Mouse (Mus musculus): ENCODE measurements at regions not wholly inside any gene's neighbourhood (a gene's known extent, or its start where the extent isn't known, plus 50 kb on each side); places are given as distances from the start of the nearest gene placed in this dataset.

DNA sequence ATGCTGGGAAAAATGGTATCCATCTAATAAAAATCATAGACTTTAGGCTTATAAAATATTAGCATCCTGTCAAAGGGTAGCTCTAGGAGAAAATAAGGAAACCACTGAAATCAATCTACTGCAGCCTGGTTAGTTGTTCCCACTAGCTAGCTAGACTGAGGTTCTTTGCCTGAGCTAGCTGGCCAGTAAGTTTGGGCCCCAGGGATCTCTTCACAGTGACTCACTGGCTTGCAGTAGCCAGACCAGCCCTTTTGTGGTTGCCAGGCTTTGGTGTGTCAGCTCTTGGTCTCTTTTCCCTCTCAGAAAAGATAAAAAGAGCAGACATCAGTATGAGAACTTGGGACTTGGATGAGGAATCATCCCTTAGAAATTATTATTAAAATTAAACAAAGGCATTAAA is 325.3 kb upstream of the Rasgrp1 start:
- ATAC-seq (replicated peaks; ENCODE audit: low FRiP score, low TSS enrichment, poor library complexity, severe bottlenecking): no peak

DNA sequence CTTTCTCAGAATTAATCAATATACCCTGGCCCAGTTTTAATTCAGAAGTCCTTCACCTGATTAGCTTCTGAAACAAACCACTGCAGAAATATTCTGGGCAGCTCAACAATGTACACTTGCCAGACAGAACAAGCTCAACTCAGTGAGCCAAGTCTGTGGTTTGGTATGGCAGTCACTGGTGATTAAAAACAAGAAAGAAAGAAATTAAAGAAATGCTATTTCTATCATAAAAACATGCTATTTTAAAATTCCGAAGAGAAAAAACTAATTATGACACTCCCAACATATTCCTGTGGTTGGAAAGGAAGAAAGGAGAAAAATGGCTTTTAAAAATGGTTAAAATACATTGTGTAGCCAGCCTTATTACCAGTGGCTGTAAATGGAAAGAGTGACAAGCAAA is 332.1 kb upstream of the Rasgrp1 start:
- no peak for ATAC-seq (replicated peaks; ENCODE audit: low FRiP score, low TSS enrichment, poor library complexity, severe bottlenecking)

DNA sequence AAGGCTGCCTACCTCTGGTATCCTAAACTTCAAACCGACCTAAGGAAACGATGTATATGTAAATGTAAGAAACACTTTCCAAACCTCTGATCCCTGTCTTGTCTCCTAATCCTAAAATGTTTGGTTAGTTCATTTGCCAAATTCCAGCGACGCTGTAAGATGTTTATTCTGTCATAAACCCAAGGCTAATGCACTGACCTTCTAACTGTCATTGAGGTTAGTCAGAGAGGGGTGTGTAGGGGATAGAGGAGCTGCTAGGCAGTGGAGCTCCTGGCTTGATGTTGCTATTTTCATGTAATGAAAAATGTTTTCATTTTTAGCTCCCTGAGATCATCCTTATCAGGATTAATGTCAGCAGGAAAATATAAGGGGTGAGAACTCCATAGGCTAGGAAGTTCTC is 335.8 kb upstream of the Rasgrp1 start:
- ATAC-seq (replicated peaks; ENCODE audit: low FRiP score, low TSS enrichment, poor library complexity, severe bottlenecking): no peak

DNA sequence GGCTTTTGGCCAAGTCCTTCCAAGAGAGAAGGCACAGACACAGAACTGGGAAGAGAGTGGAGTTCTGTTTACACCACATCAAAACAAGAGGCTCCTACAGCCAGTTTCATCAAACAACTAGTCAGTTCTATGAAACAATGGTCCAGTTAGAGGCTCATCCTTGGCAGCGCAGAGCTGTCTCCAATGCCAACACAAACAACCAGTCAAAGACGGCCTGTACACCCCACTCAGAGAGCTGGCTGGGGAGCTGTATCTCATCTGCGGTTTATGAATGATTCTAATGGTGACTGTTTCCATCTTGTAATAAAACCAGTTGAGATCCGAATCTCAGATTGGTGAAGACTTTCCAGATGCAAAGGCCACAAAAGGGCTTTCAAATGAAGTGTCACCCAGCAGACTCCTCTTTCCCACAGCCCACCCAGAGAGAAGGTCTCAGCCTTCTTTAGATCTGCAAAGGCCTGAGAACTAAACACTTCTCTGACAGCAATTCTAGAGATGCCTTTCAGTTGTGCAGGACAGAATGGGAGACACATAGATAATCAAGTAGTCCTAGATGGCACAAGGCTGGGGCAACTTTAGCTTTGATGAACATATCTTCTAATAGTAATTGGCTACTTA is 343.1 kb upstream of the Rasgrp1 start:
- ATAC-seq (replicated peaks; ENCODE audit: low FRiP score, low TSS enrichment, poor library complexity, severe bottlenecking): no peak

DNA sequence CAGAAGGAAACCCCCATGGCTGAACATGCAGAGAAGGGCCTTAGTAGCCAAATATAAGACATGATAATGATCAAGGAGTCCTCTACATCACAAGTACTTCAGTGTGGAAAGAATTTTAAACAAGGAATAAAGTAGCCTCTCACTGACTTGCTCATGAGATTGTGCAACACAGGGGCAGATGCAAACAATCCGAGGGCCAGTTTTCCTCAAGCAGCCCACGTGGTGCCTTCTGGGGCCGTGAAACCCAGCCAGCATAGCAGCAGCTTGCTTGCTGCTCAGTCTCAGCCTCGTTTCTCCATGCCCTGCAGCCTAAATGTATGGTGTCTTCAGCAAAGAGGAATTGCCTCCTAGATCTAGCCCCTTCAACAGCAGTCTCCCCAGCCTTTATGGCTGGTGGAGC is 350.7 kb upstream of the Rasgrp1 start:
- no peak for ATAC-seq (replicated peaks; ENCODE audit: low FRiP score, low TSS enrichment, poor library complexity, severe bottlenecking)

DNA sequence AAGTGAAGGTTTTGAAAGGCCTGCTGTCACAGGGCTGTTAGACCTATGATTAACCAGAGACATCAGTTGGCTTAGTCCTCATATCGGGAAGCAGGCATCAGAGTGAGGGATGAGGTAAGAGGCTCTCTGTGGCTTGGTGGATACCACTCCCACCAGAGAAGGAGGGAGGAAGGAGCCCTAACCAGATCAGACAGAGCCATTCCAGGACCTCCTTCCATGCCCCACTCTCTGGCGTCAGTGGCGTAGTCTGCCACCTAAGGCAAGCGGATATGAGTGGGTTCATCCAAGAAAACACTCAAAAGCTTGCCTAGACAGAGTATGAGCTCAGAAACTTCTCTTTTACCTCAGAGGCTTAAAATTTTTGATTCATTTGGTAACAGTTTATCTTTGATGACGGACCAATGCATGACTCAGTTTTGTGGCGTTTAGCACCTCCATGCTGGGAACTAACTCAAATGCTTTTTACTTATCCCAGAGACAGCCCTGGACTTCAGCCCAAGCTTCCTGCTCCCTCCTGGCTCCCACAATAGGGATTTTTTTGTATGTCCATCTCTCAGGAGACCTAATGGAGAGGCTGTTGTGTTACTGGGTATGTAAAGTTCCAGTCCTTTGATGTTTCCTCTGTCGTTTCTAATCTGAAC is 367.5 kb upstream of the Rasgrp1 start:
- ATAC-seq (replicated peaks; ENCODE audit: low FRiP score, low TSS enrichment, poor library complexity, severe bottlenecking): no peak

DNA sequence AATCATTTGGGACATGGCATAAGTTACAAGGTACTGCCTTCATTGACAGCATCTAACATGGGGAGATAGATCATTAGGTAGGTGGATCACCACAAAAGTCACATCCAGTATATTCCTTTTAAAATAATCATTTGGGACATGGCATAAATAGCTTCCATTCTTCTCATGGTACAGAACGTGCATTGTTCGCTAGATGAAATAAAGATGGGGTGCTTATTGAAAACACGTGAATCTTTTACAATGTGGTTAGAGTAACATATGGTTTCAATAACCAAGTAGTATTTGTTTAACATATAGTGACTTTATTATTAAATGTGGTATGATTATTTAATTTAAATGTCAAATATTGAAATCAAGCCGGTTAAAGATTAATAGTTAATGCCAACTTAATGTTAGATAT is 381.3 kb upstream of the Rasgrp1 start:
- ATAC-seq (replicated peaks; ENCODE audit: low FRiP score, low TSS enrichment, poor library complexity, severe bottlenecking): no peak

DNA sequence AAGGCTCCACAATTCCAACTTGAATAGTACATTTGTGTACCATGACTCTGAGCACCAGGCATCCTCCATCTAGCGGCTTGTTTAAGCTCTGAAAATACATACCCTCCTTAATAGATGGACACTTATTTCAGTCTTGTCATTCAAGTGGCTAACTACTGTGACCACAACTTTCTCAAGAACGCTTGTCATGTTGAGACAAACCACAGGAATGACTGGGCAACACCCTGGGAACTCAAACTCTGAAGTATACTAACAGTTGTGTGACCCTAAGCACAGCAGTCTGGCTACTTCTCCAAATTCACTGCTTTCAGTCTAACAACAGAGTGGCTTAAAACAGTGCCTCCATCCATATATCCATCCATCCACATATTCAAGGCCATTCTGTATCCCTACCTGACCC is 380.4 kb upstream of the Thbs1 start:
- no peak for ATAC-seq (replicated peaks; ENCODE audit: low FRiP score, low TSS enrichment, poor library complexity, severe bottlenecking)

DNA sequence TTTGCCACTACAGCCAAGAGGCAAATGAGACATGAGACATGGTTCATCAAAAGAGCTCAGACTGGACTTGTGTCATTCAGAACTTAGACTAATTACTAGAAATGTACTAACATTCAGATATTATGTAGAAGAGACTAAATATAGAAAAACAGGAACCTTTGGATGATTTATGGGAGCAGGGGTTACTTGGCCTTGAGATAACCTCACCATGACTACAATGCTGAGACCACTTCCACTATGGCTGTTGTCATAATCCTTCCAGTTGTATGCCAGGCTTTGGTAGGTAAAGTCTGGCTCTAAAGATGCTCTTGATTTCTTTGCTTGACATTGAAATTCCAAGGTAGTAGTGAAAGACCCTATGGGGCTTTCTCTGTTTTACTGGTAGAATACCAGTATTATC is 369.3 kb upstream of the Thbs1 start:
- no peak for ATAC-seq (replicated peaks; ENCODE audit: low FRiP score, low TSS enrichment, poor library complexity, severe bottlenecking)

DNA sequence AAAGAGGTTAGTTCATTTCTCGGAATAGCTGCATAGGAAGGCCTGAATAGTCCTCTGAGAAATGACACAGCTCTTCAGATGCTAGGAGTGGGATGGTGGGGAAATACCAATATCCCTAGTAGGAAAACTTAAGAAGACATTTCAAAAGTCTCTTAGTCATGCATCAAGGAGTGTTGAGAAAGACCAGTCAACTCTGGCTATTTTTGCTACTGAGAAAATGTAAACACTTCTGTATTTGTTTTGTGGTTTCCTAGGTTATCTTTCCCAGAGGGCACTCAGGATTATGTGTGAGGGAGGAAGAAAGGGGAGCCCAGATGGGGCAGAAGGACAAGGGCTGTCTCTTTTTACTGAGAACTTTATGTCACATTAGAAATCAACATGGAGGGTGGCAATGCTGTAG is 367.8 kb upstream of the Thbs1 start:
- no peak for ATAC-seq (replicated peaks; ENCODE audit: low FRiP score, low TSS enrichment, poor library complexity, severe bottlenecking)

DNA sequence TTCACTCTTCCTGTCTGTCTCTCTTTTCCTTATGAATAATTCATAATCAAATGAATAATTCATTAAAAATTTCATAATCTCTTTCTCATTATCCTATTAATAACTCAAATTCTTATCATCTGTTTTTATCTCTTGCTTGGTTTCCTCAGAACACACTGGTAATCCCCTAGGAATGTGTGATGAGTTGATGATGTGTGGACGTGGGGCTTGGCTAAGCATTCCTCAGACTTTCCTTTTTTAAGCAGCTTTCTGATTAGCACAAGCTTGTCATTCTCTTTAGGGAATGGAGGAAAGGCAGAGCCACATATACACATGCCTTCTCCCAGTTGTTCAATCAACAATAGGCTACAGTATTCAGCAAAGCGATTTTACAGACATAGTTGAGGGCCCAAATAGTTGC is 365.9 kb upstream of the Thbs1 start:
- no peak for ATAC-seq (replicated peaks; ENCODE audit: low FRiP score, low TSS enrichment, poor library complexity, severe bottlenecking)

DNA sequence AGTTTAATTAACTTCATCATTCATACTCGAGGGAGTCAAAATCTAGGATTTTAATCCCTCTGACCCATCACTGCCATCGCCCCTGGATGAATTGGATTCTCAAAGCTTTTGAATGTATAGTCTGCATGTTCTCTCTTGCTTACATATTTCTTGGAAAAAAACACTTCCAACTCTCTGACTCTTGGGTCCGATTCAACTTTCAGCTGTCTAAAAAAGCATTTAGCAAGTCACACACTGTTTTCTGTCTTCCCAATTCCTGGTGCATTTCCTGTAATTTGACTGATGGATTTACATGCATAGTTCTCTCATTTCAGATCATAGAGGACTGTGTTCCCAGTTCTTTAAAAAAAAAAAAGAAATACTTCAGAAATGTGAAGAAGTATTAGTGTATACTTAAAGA is 364.5 kb upstream of the Thbs1 start:
- ATAC-seq (replicated peaks; ENCODE audit: low FRiP score, low TSS enrichment, poor library complexity, severe bottlenecking): no peak

DNA sequence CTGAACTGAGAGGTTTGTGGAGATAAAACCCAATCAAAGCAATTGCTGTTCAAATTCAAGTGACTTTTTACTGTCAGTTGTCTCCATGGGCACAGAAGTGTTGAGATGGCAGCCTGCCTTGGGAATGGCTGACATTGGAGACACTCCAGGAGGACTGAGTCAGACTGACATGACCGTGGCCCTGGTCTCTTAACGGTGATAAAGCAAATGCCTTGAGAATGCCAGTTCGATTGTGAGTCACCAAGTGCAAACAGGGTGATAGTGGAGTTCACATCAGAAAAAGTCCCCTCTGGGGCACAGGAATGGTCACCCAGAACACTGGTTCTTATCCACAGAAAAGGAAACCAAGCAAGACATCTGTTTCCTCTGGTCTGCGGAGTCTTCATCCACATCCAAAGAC is 362.8 kb upstream of the Thbs1 start:
- no peak for ATAC-seq (replicated peaks; ENCODE audit: low FRiP score, low TSS enrichment, poor library complexity, severe bottlenecking)

DNA sequence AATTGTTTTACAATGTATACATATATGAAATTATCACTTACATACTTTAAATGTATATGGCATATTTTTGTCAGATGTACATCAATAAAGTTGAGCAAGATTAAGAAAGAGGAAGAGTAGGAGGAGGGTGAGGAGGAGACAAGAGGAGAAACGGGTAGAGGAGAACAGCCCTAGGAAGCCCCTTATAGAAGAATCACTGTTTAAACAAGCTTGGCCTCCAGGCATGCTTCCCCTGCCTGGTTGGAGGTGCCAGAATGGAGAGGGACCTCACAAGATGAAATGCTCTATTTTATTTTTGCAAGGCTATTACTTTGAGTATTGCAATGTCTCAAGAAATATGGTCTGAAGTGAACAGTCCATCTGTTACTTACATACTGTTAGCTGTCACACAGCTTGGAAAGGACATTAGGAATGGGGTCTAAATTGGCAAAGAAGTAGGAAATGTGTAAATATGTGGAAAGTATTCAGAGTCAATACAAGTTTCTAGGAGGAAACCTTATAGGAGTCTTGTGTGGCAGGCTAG is 352.1 kb upstream of the Thbs1 start:
- no peak for ATAC-seq (replicated peaks; ENCODE audit: low FRiP score, low TSS enrichment, poor library complexity, severe bottlenecking)

DNA sequence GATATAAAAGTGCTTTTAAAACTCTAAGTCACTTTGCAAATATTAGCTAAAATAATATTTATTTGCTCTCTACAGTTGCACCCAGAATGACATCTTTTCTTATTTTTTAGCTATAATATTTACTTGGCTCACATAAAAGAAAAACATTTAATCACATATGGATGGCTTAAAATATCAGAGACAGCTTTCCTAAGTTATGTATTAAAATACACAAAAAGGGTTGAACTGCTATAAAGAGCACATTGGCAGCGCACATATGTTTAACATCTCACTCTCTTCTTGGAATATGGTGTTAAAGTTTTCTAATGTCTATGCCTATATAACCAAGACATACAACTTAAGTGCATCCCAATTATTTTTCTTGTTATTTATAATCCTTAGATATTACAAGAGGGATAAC is 348.0 kb upstream of the Thbs1 start:
- no peak for ATAC-seq (replicated peaks; ENCODE audit: low FRiP score, low TSS enrichment, poor library complexity, severe bottlenecking)

DNA sequence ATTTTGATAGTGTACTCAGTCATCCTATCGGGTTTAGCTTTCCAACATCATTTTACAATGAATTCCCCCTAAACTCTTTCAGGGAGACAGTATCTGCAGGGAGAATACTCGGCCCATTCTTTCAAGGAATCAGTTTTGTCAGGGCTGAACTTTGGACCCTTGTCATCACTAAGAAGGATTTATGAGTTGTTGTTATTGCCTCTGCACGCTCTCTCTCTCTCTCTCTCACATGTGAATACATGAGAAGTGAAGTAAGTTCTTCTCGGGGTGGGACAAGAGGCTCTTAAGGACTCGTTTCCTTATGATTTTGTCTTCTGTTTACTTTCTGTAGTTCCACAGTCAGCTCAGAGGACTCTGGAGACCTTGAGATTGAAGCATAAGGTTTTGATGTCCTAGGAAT is 346.1 kb upstream of the Thbs1 start:
- no peak for ATAC-seq (replicated peaks; ENCODE audit: low FRiP score, low TSS enrichment, poor library complexity, severe bottlenecking)

DNA sequence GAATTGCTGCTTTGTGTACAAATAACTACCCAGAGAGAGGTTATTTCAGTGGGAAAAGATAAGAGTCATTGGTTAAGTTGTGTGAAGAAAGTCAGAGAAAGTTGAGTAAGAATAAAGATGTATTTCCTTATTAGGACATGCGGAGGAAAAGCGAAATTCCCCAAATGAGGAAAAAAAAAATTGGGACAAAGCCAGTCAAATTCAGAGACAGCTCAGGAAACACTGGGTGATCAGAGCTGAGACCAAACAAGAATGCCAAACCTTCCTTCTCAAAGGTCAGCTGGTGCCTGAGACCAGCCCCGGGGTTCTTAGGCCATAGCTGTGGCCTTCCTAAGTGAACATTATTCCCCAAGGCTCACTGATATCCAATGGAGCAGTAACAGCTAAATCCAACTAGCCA is 345.2 kb upstream of the Thbs1 start:
- ATAC-seq (replicated peaks; ENCODE audit: low FRiP score, low TSS enrichment, poor library complexity, severe bottlenecking): no peak

DNA sequence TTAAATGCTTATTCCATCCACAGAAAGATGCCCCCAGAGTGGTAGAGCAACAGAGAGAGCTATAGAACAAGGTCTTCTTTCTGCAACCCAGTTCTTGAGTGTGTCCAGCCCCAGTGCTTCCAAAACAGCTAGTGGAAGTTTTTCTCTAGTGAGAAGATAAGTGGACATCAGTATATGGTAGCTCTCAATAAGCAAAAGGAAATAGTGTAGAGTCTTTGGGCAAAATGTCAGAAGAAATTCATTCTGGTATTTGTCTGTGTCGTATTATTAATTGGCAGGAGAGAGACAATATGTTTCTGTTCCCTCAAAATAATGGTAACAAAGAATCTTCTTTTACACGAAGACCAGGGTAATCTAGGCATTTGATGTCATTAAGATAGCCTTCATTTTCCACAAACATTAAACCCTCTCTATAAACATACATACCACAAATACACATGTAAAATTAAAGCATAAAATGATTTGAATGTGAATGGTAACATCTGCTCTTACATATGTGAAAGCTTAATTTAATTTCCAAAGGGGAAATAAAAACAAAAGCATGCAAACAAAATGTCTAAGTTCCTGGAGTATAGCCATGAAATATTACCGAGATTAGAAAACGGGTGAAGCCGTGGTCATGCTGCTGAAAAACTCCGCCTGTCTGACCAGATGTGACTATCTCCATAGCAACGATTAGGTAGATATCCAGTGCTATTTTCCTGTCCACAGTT is 342.1 kb upstream of the Thbs1 start:
- ATAC-seq (replicated peaks; ENCODE audit: low FRiP score, low TSS enrichment, poor library complexity, severe bottlenecking): no peak

DNA sequence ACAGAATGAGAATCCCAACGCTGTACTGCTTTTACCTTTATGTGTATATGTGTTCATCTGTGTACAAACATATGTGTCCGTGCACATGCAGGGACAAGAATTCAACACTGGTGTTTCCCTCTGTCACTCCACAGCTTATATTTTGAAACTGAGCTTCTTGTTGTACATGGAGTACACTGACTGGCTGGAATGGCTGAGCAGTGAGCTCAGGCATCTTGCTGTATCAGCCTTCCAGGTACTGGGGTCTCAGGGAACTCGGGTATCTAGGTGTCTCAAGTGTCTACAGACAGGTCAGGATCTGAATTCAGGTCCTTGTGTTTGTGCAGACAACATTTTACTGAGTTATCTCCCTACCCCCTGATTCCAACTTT is 341.6 kb upstream of the Thbs1 start:
- no peak for ATAC-seq (replicated peaks; ENCODE audit: low FRiP score, low TSS enrichment, poor library complexity, severe bottlenecking)

DNA sequence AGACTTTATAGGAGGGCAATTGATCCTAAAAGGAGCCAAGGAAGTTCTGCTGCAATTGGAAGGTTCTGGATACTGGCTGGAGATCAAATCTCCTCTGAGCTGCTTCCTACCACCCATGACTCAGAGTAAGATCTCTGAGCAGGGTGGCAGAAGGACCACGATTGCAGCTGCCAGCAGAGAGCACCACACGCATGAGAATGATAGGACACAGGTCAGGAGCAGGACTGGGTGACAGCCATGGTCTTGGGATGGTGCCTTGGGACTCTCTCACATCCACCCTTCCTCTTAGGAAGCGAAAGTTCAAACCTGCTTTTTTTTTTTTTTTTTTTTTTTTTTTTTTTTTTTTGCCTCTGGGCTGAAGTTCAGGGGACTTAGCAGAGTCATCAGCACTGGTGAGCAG is 331.4 kb upstream of the Thbs1 start:
- ATAC-seq (replicated peaks; ENCODE audit: low FRiP score, low TSS enrichment, poor library complexity, severe bottlenecking): no peak

DNA sequence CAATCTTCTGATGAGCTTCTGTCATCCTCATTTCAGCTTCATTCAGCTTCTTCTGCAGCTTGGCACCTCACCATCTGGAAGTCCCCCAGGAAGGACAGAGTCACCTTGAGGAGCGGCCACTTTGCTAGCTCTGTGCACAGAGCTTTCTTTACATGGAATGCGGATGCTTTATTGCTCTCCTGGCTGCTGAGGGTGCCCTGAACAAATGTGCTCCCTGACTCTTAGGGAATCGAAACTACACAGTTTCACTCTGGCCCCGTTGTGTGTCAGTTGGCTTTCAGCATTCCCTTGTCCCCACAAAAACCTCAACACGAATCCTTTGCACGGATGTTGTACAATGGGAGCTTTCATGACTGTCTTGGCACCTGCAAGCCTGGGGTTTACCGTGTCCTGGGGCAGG is 330.9 kb upstream of the Thbs1 start:
- no peak for ATAC-seq (replicated peaks; ENCODE audit: low FRiP score, low TSS enrichment, poor library complexity, severe bottlenecking)

Measured in megakaryocyte-erythroid progenitor cell, adult 5-6 weeks (primary cell).